Comparison of ENCODE assay signal across 29 mouse cellular contexts in the genomic region with DNA sequence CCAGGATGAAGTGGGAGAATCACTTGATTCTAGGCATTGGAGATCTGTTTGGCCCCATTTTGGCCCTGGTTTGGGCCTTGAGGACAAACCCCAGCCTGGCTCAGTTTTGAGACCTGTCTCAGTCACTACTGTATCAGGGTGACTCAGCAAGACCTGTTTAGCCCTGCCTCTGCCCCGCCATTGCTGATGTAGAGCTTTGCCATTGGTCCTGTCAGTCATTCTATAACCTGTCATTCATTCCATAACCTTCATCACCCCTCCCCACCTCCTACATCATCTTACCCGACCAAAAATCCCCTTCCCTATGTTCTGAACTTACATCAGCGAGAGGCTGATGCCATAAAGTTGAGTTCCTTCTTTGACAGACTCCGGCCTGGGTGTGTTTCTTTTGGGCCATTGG. TPM values are rescaled to one million over a fixed set of nuclear protein-coding genes. Genes with fewer than 3 reads are reported as not detected.
A peak's percentile ranks its signal among the peaks of the same experiment; 100 is the strongest.
DNase-seq lines count a peak whose midpoint lies in the region; ATAC-seq and TF ChIP-seq lines count a peak whose summit lies in the region.
"Had no signal": no experiment of that assay in that cellular context is flagged by ENCODE, and none has a peak within 500 bp of the region (broad histone marks: within the 10 kb centered on the region; RNA-seq: fewer than 3 reads in every experiment).

No protein-coding gene starts in this region.

- 79% methylated on average over 4 of the region's 4 CpGs for WGBS in liver, embryonic 14.5 days (ENCODE audit: insufficient replicate concordance)

- no peak for TF ChIP-seq CTCF in MEL (IDR thresholded peaks at IDR 0.05 in 2 of 3, conservative IDR thresholded peaks at IDR 0.05 in 1 of 3; ENCODE audit: control insufficient read depth in 1 of 3, insufficient read depth in 1 of 3, low read depth in 2 of 3, low read length in 3 of 3, poor library complexity in 1 of 3, severe bottlenecking in 1 of 3)
- TF ChIP-seq CTCF in liver, embryonic 14.5 days (IDR thresholded peaks at IDR 0.05; ENCODE audit: low read depth), result no peak

- TF ChIP-seq EP300 in MEL (IDR thresholded peaks at IDR 0.05; ENCODE audit: low read depth in 1 of 2, low read length in 2 of 2), result no peak
- TF ChIP-seq EP300 in liver, embryonic 14.5 days (IDR thresholded peaks at IDR 0.05; ENCODE audit: low read depth), result no peak

- peaks cover 8 to 43% of the 10 kb centered on the region in 2 experiments for H3K36me3 ChIP-seq in MEL (ENCODE audit: control insufficient read depth in 1 of 2, insufficient read depth in 2 of 2, low read length in 2 of 2)
- peaks cover 11% of the 10 kb centered on the region for H3K36me3 ChIP-seq in liver, embryonic 14.5 days (replicated peaks; ENCODE audit: control insufficient read depth, insufficient read depth, low read depth)

- H3K4me1 ChIP-seq in MEL (ENCODE audit: control insufficient read depth in 1 of 2, insufficient read depth in 2 of 2, low read length in 2 of 2), result peaks cover 20 to 33% of the 10 kb centered on the region in 2 experiments
- H3K4me1 ChIP-seq in liver, embryonic 14.5 days (replicated peaks; ENCODE audit: control insufficient read depth in 2 of 2, insufficient read depth in 2 of 2, low read length in 1 of 2), result peaks cover 4 to 17% of the 10 kb centered on the region in 2 experiments; a peak in 3 of 4 replicates
- H3K4me1 ChIP-seq: embryonic facial prominence, embryonic 13.5 days; heart, embryonic 15.5 days; intestine, embryonic 15.5 days; midbrain, embryonic 13.5 days; neural tube, embryonic 13.5 days; stomach, embryonic 15.5 days had no signal

- TF ChIP-seq POLR2A in MEL (IDR thresholded peaks at IDR 0.05; ENCODE audit: control insufficient read depth in 1 of 2, insufficient read depth in 1 of 2, low read depth in 1 of 2, low read length in 2 of 2, poor library complexity in 1 of 2), result no peak

- no peaks in the 10 kb centered on the region for H3K9me3 ChIP-seq in MEL (replicated peaks; ENCODE audit: insufficient read depth, low read length)
- no peaks in the 10 kb centered on the region for H3K9me3 ChIP-seq in liver, embryonic 14.5 days (ENCODE audit: control insufficient read depth, low read length)
- H3K9me3 ChIP-seq: embryonic facial prominence, embryonic 13.5 days; heart, embryonic 15.5 days; intestine, embryonic 15.5 days; midbrain, embryonic 13.5 days; neural tube, embryonic 13.5 days; stomach, embryonic 15.5 days had no signal

- DNase-seq in heart, adult 11 months, result peak; percentile 40
- DNase-seq in heart, adult 18-20 months, result no peak
- DNase-seq in 3T3-L1 (ENCODE audit: low read depth, low spot score) (peak; percentile 32), MEL (ENCODE audit: low read depth, low spot score) (peak; percentile 63)
- DNase-seq in liver, embryonic 14.5 days (ENCODE audit: low read depth in 3 of 3, low spot score in 3 of 3), result no peak
- no peak for DNase-seq in ovary, postnatal 14 days (ENCODE audit: low spot score)
- no peak for DNase-seq in urinary bladder, postnatal 4 days (ENCODE audit: low spot score in 2 of 2)
- DNase-seq: adrenal gland, postnatal 25 days; cerebellum, adult 18-20 months; cerebellum, postnatal 10 days; gastrocnemius, adult 2 months; gastrocnemius, postnatal 36 days; kidney, adult 2 months; kidney, postnatal 36 days; layer of hippocampus, postnatal 36 days; lung, postnatal 4 days; right cerebral cortex, postnatal 25 days; thymus, postnatal 14 days had no signal

- H3K4me3 ChIP-seq in MEL (ENCODE audit: control insufficient read depth in 1 of 2, insufficient read depth in 1 of 2, low read depth in 2 of 2, low read length in 2 of 2), result no peak overlapping the region
- no peak overlapping the region for H3K4me3 ChIP-seq in liver, embryonic 14.5 days (ENCODE audit: insufficient read depth in 1 of 2, low read depth in 2 of 2, low read length in 2 of 2)
- H3K4me3 ChIP-seq: embryonic facial prominence, embryonic 13.5 days; gastrocnemius, adult 2 months; heart, embryonic 15.5 days; intestine, embryonic 15.5 days; megakaryocyte, embryonic 14.5 days; midbrain, embryonic 13.5 days; neural tube, embryonic 13.5 days; stomach, embryonic 15.5 days had no signal

- ATAC-seq in liver, embryonic 14.5 days (ENCODE audit: insufficient read depth), result 0 out of 2 replicates have a peak, but pooled peaks have one; percentile 24
- ATAC-seq in erythroid progenitor cell, adult 5-6 weeks (replicated peaks; ENCODE audit: low FRiP score, poor library complexity, severe bottlenecking), result no peak
- ATAC-seq: forebrain, embryonic 16.5 days; hindbrain, embryonic 16.5 days; intestine, embryonic 15.5 days; midbrain, embryonic 13.5 days; Patski had no signal

- no peak for TF ChIP-seq RAD21 in MEL (IDR thresholded peaks at IDR 0.05; ENCODE audit: low read depth, low read length)

- H3K9ac ChIP-seq in MEL (ENCODE audit: control insufficient read depth, low read depth, low read length, poor library complexity, severe bottlenecking), result no peak overlapping the region
- H3K9ac ChIP-seq in liver, embryonic 14.5 days (replicated peaks), result no peak overlapping the region
- H3K9ac ChIP-seq: embryonic facial prominence, embryonic 13.5 days; heart, embryonic 15.5 days; intestine, embryonic 15.5 days; midbrain, embryonic 13.5 days; neural tube, embryonic 13.5 days; stomach, embryonic 15.5 days had no signal

- H3K27ac ChIP-seq in MEL (ENCODE audit: control insufficient read depth, low read depth, low read length), result peak overlapping the region; percentile 30; the same call in 1 of the 2 replicates
- H3K27ac ChIP-seq in liver, embryonic 14.5 days, result no peak overlapping the region
- H3K27ac ChIP-seq: embryonic facial prominence, embryonic 13.5 days; gastrocnemius, adult 2 months; heart, embryonic 15.5 days; intestine, embryonic 15.5 days; midbrain, embryonic 13.5 days; neural tube, embryonic 13.5 days; stomach, embryonic 15.5 days had no signal

- no peak overlapping the region for H3K4me2 ChIP-seq in liver, embryonic 14.5 days (ENCODE audit: low read depth)
- H3K4me2 ChIP-seq: embryonic facial prominence, embryonic 13.5 days; heart, embryonic 15.5 days; intestine, embryonic 15.5 days; midbrain, embryonic 13.5 days; neural tube, embryonic 13.5 days; stomach, embryonic 15.5 days had no signal

- no peaks in the 10 kb centered on the region for H3K27me3 ChIP-seq in MEL (ENCODE audit: control insufficient read depth in 1 of 2, insufficient read depth in 2 of 2, low read length in 2 of 2)
- no peaks in the 10 kb centered on the region for H3K27me3 ChIP-seq in liver, embryonic 14.5 days (ENCODE audit: control insufficient read depth, insufficient read depth, low read length)
- H3K27me3 ChIP-seq: embryonic facial prominence, embryonic 13.5 days; heart, embryonic 15.5 days; intestine, embryonic 15.5 days; megakaryocyte, embryonic 14.5 days; midbrain, embryonic 13.5 days; neural tube, embryonic 13.5 days; Patski; stomach, embryonic 15.5 days had no signal

- H3K79me2 ChIP-seq in MEL (ENCODE audit: control insufficient read depth, insufficient read depth, low read length, poor library complexity), result no peaks in the 10 kb centered on the region

TF ChIP-seq in MEL, 35 proteins besides CTCF, POLR2A, EP300 and RAD21:
- TF ChIP-seq MAX (IDR thresholded peaks at IDR 0.05; ENCODE audit: low read length) (no peak), ZKSCAN1 (IDR thresholded peaks at IDR 0.05; ENCODE audit: low read depth, low read length) (no peak), ELF1 (IDR thresholded peaks at IDR 0.05; ENCODE audit: low read depth, low read length) (no peak), MAFK (IDR thresholded peaks at IDR 0.05; ENCODE audit: borderline replicate concordance, low read depth, low read length) (peak; percentile 86; the same call in 1 of the 2 replicates), KAT2A (conservative IDR thresholded peaks at IDR 0.05; ENCODE audit: low read depth, low read length) (no peak)

RNA-seq across cellular contexts. Expression of gene Dnaja2, which starts 22.3 kb away (rescaled TPM):
- total RNA-seq in heart, adult 18-20 months (2021), result 100 to 1,000 TPM; 284 to 287 TPM
- total RNA-seq in MEL (2012; rRNA removed), result 189 and 207 TPM in 2 replicates
- 100 to 1,000 TPM in 1 of 2 experiments, not detected in 1; 307 TPM for polyA plus RNA-seq in MEL (2012; ENCODE audit: insufficient read depth in 1 of 2, insufficient read length in 2 of 2, low read depth in 1 of 2, low replicate concordance in 2 of 2, missing spikeins in 1 of 2)
- 12.6 and 26.9 TPM in 2 replicates for polyA plus RNA-seq in liver, embryonic 14.5 days (2012; rRNA removed)
- 73.3 and 76.2 TPM in 2 replicates for polyA plus RNA-seq in liver, embryonic 14.5 days (2014; fragmentation: Nextera tagmentation; extraction: Ambion mirVana)
- 41.1 and 62.0 TPM in 2 replicates for total RNA-seq in erythroid progenitor cell, adult 5-6 weeks (2015; ENCODE audit: low replicate concordance)
- 37.1 and 44.1 TPM in 2 replicates for total RNA-seq in erythroid progenitor cell, adult 5-6 weeks (2017; ENCODE audit: low replicate concordance)

RNA-seq across cellular contexts. Expression of gene Gpt2, which starts 40.5 kb away (rescaled TPM):
- total RNA-seq in heart, adult 18-20 months (2021), result 10 to 100 TPM; 33.3 to 37.5 TPM
- total RNA-seq in MEL (2012; rRNA removed), result 10.2 and 24.0 TPM in 2 replicates
- 10 to 100 TPM in 1 of 2 experiments, not detected in 1; 25.3 TPM for polyA plus RNA-seq in MEL (2012; ENCODE audit: insufficient read depth in 1 of 2, insufficient read length in 2 of 2, low read depth in 1 of 2, low replicate concordance in 2 of 2, missing spikeins in 1 of 2)
- polyA plus RNA-seq in liver, embryonic 14.5 days (2012; rRNA removed), result 8.1 and 8.7 TPM in 2 replicates
- polyA plus RNA-seq in liver, embryonic 14.5 days (2014; fragmentation: Nextera tagmentation; extraction: Ambion mirVana), result 13.1 and 15.5 TPM in 2 replicates
- not detected in 2 replicates for total RNA-seq in erythroid progenitor cell, adult 5-6 weeks (2015; ENCODE audit: low replicate concordance)
- 0.64 TPM in 1 of 2 replicates, not detected in the other for total RNA-seq in erythroid progenitor cell, adult 5-6 weeks (2017; ENCODE audit: low replicate concordance)

Comparison
In these comparisons a context has a peak if more than half of its experiments do, and no peak if none do; other contexts are left out.
1. DNase-seq: peak in heart, adult 11 months (single experiment), 3T3-L1 (single experiment) and MEL (single experiment); none in heart, adult 18-20 months (0 of 2), liver, embryonic 14.5 days (0 of 3), ovary, postnatal 14 days (single experiment) and urinary bladder, postnatal 4 days (0 of 2).